Mouse (Mus musculus) liver, adult 2 months (tissue): ENCODE data around the gene Atrx.
"Not testable (repeated sequence)": the region's sequence is repeated elsewhere in the genome, so short reads cannot be mapped to it uniquely, and the experiment has no call there.

Experiments
- CTCF ChIP-seq: fragments of 200-500 bp; IDR thresholded peaks from 2 replicates; pipeline ENCODE4 v1.5.1; 2011; ENCODE audit warnings: low read depth, low read length, control low read depth
- POLR2A ChIP-seq: fragments of 200-500 bp; IDR thresholded peaks from 2 replicates; pipeline ENCODE4 v1.6.1; 2011; ENCODE audit warnings: low read length, control low read depth; ENCODE audit not compliant: insufficient read depth; ENCODE audit errors: extremely low read depth

- not testable (repeated sequence) for TF ChIP-seq POLR2A, CTCF
Observed at GRCm38 (mm10) chrX:105957091-105957490, 27.9 kb upstream of the Atrx start.
